8 mouse cellular contexts compared by ENCODE assay signal in genomic region chr3:104758406-104758805, GRCm38 (mm10). TPM values are rescaled to one million over a fixed set of nuclear protein-coding genes. Genes with fewer than 3 reads are reported as not detected.
DNase-seq lines count a peak whose midpoint lies in the region; ATAC-seq and TF ChIP-seq lines count a peak whose summit lies in the region.

No protein-coding gene starts in this region.

- H3K27ac ChIP-seq in embryonic fibroblast, embryonic 13.5 days (ENCODE audit: insufficient read depth, low read length), result no peak overlapping the region
- no peak overlapping the region for H3K27ac ChIP-seq in heart, embryonic 11.5 days (ENCODE audit: low read depth, low read length)
- H3K27ac ChIP-seq in kidney, embryonic 14.5 days (ENCODE audit: low read depth, low read length), result no peak overlapping the region
- no peak overlapping the region for H3K27ac ChIP-seq in liver, embryonic 13.5 days
- no peak overlapping the region for H3K27ac ChIP-seq in neural tube, embryonic 11.5 days (ENCODE audit: low read depth, low read length)

- H3K27me3 ChIP-seq in heart, embryonic 11.5 days (ENCODE audit: control insufficient read depth, insufficient read depth, low read length), result no peaks in the 10 kb centered on the region; the same call in 1 of the 2 replicates
- 0 out of 2 replicates have a peak, but pooled peaks cover 2% of the 10 kb centered on the region for H3K27me3 ChIP-seq in kidney, embryonic 14.5 days (ENCODE audit: control insufficient read depth, insufficient read depth, low read length)
- peaks cover 30% of the 10 kb centered on the region for H3K27me3 ChIP-seq in liver, embryonic 13.5 days
- H3K27me3 ChIP-seq in neural tube, embryonic 11.5 days (ENCODE audit: control insufficient read depth, insufficient read depth, low read length), result no peaks in the 10 kb centered on the region; the same call in 1 of the 2 replicates

- H3K9ac ChIP-seq in heart, embryonic 11.5 days (ENCODE audit: low read depth, low read length), result peak overlapping the region; percentile 72
- H3K9ac ChIP-seq in kidney, embryonic 14.5 days (ENCODE audit: low read depth, low read length), result peak overlapping the region; percentile 56; the same call in 1 of the 2 replicates
- peak overlapping the region; percentile 31; the same call in 1 of the 2 replicates for H3K9ac ChIP-seq in liver, embryonic 13.5 days
- H3K9ac ChIP-seq in neural tube, embryonic 11.5 days (ENCODE audit: low read length), result peak overlapping the region; percentile 45

- H3K4me1 ChIP-seq in embryonic fibroblast, embryonic 13.5 days (ENCODE audit: control insufficient read depth, insufficient read depth, low read length), result no peaks in the 10 kb centered on the region
- H3K4me1 ChIP-seq in heart, embryonic 11.5 days (ENCODE audit: control insufficient read depth, insufficient read depth, low read length), result peaks cover 4% of the 10 kb centered on the region; the same call in 1 of the 2 replicates
- no peaks in the 10 kb centered on the region for H3K4me1 ChIP-seq in kidney, embryonic 14.5 days (ENCODE audit: control insufficient read depth, insufficient read depth, low read length)
- peaks cover 35% of the 10 kb centered on the region for H3K4me1 ChIP-seq in liver, embryonic 13.5 days (replicated peaks)
- no peaks in the 10 kb centered on the region for H3K4me1 ChIP-seq in neural tube, embryonic 11.5 days (ENCODE audit: control insufficient read depth, insufficient read depth, low read length)

- H3K36me3 ChIP-seq in heart, embryonic 11.5 days (ENCODE audit: control insufficient read depth, insufficient read depth, low read length), result no peaks in the 10 kb centered on the region
- H3K36me3 ChIP-seq in kidney, embryonic 14.5 days (ENCODE audit: control insufficient read depth, insufficient read depth, low read length), result no peaks in the 10 kb centered on the region
- H3K36me3 ChIP-seq in liver, embryonic 13.5 days, result no peaks in the 10 kb centered on the region
- H3K36me3 ChIP-seq in neural tube, embryonic 11.5 days (ENCODE audit: control insufficient read depth, insufficient read depth, low read length), result no peaks in the 10 kb centered on the region

- 3% methylated on average over 27 of the region's 27 CpGs for WGBS in heart, embryonic 11.5 days (ENCODE audit: insufficient replicate concordance)
- WGBS in kidney, embryonic 14.5 days, result 2% methylated on average over 27 of the region's 27 CpGs
- 4% methylated on average over 27 of the region's 27 CpGs for WGBS in liver, embryonic 13.5 days (ENCODE audit: insufficient replicate concordance)
- WGBS in neural tube, embryonic 11.5 days, result 2% methylated on average over 27 of the region's 27 CpGs

- ATAC-seq in heart, embryonic 11.5 days (replicated peaks; ENCODE audit: insufficient number of reproducible peaks, low FRiP score, low TSS enrichment), result no peak
- peak; percentile 92 for ATAC-seq in kidney, embryonic 14.5 days (ENCODE audit: low FRiP score, low TSS enrichment)
- ATAC-seq in liver, embryonic 13.5 days (ENCODE audit: low read depth), result peak; percentile 58
- ATAC-seq in neural tube, embryonic 11.5 days (ENCODE audit: insufficient read depth, low FRiP score, low TSS enrichment), result peak; percentile 88

- peak overlapping the region; percentile 76 for H3K4me2 ChIP-seq in heart, embryonic 11.5 days
- H3K4me2 ChIP-seq in kidney, embryonic 14.5 days (replicated peaks; ENCODE audit: low read depth, low read length), result peak overlapping the region; percentile 62
- peak overlapping the region; percentile 66 for H3K4me2 ChIP-seq in liver, embryonic 13.5 days
- H3K4me2 ChIP-seq in neural tube, embryonic 11.5 days (ENCODE audit: low read depth), result peak overlapping the region; percentile 65

- no peaks in the 10 kb centered on the region for H3K9me3 ChIP-seq in heart, embryonic 11.5 days (replicated peaks; ENCODE audit: control insufficient read depth, low read length)
- H3K9me3 ChIP-seq in kidney, embryonic 14.5 days (ENCODE audit: control insufficient read depth, low read length), result no peaks in the 10 kb centered on the region
- H3K9me3 ChIP-seq in liver, embryonic 13.5 days (replicated peaks), result no peaks in the 10 kb centered on the region
- H3K9me3 ChIP-seq in neural tube, embryonic 11.5 days (ENCODE audit: control insufficient read depth, low read length), result no peaks in the 10 kb centered on the region

- no peak overlapping the region for H3K4me3 ChIP-seq in embryonic fibroblast, embryonic 13.5 days (ENCODE audit: insufficient read depth, low read length)
- H3K4me3 ChIP-seq in heart, embryonic 11.5 days (ENCODE audit: low read depth, low read length), result peak overlapping the region; percentile 40
- H3K4me3 ChIP-seq in kidney, embryonic 14.5 days (ENCODE audit: low read length), result peak overlapping the region; percentile 40
- H3K4me3 ChIP-seq in liver, embryonic 13.5 days (replicated peaks), result peak overlapping the region; percentile 46
- H3K4me3 ChIP-seq in neural tube, embryonic 11.5 days (ENCODE audit: low read depth, low read length), result peak overlapping the region; percentile 32

- peak; percentile 31; the same call in 1 of the 2 replicates for TF ChIP-seq POLR2A in embryonic fibroblast, embryonic 13.5 days (IDR thresholded peaks at IDR 0.05; ENCODE audit: low read depth, low read length)

- DNase-seq in CD4-positive helper T cell, adult 2 months (ENCODE audit: low read depth, low spot score), result peak; percentile 79
- peak; percentile 65 for DNase-seq in brain, adult 2 months (ENCODE audit: low read depth, low spot score)
- DNase-seq in liver, embryonic 13.5 days, result peak; percentile 54
- DNase-seq in neural tube, embryonic 11.5 days (ENCODE audit: low spot score), result peak; percentile 88
- DNase-seq in telencephalon, adult 2 months (ENCODE audit: low read depth, low spot score), result peak; percentile 13

- TF ChIP-seq CTCF in embryonic fibroblast, embryonic 13.5 days (IDR thresholded peaks at IDR 0.05; ENCODE audit: borderline replicate concordance, insufficient read depth, low read length), result peak; percentile 61

RNA-seq across cellular contexts. Expression of gene Ppm1j, which starts 22.4 kb away (rescaled TPM):
- 4.7 and 6.3 TPM in 2 replicates for polyA plus RNA-seq in embryonic fibroblast, embryonic 13.5 days (2011; ENCODE audit: insufficient read length, low read depth, missing spikeins)
- 23.5 and 36.9 TPM in 2 replicates for polyA plus RNA-seq in heart, embryonic 11.5 days (2014; fragmentation: Nextera tagmentation; extraction: Ambion mirVana)
- polyA plus RNA-seq in kidney, embryonic 14.5 days (2014; fragmentation: Nextera tagmentation; extraction: Ambion mirVana), result 3.5 and 5.3 TPM in 2 replicates
- 0.37 and 0.59 TPM in 2 replicates for polyA plus RNA-seq in liver, embryonic 13.5 days (2015; fragmentation: Nextera tagmentation; extraction: Ambion mirVana)
- 1.0 and 1.9 TPM in 2 replicates for polyA plus RNA-seq in neural tube, embryonic 11.5 days (2014; fragmentation: Nextera tagmentation; extraction: Ambion mirVana)

RNA-seq across cellular contexts. Expression of gene Fam19a3, which starts 23.2 kb away (rescaled TPM):
- 0.12 and 0.32 TPM in 2 replicates for polyA plus RNA-seq in embryonic fibroblast, embryonic 13.5 days (2011; ENCODE audit: insufficient read length, low read depth, missing spikeins)
- 1.2 and 2.2 TPM in 2 replicates for polyA plus RNA-seq in heart, embryonic 11.5 days (2014; fragmentation: Nextera tagmentation; extraction: Ambion mirVana)
- polyA plus RNA-seq in kidney, embryonic 14.5 days (2014; fragmentation: Nextera tagmentation; extraction: Ambion mirVana), result 0.09 and 0.24 TPM in 2 replicates
- not detected in 2 replicates for polyA plus RNA-seq in liver, embryonic 13.5 days (2015; fragmentation: Nextera tagmentation; extraction: Ambion mirVana)
- polyA plus RNA-seq in neural tube, embryonic 11.5 days (2014; fragmentation: Nextera tagmentation; extraction: Ambion mirVana), result not detected in 2 replicates

RNA-seq across cellular contexts. Expression of gene Rhoc, which starts 29.8 kb away (rescaled TPM):
- polyA plus RNA-seq in embryonic fibroblast, embryonic 13.5 days (2011; ENCODE audit: insufficient read length, low read depth, missing spikeins), result 439 and 560 TPM in 2 replicates
- polyA plus RNA-seq in heart, embryonic 11.5 days (2014; fragmentation: Nextera tagmentation; extraction: Ambion mirVana), result 242 and 272 TPM in 2 replicates
- polyA plus RNA-seq in kidney, embryonic 14.5 days (2014; fragmentation: Nextera tagmentation; extraction: Ambion mirVana), result 110 and 127 TPM in 2 replicates
- polyA plus RNA-seq in liver, embryonic 13.5 days (2015; fragmentation: Nextera tagmentation; extraction: Ambion mirVana), result 19.4 and 21.5 TPM in 2 replicates
- polyA plus RNA-seq in neural tube, embryonic 11.5 days (2014; fragmentation: Nextera tagmentation; extraction: Ambion mirVana), result 104 and 105 TPM in 2 replicates

RNA-seq across cellular contexts. Expression of gene Mov10, which starts 60.0 kb away (rescaled TPM):
- 21.3 and 25.8 TPM in 2 replicates for polyA plus RNA-seq in embryonic fibroblast, embryonic 13.5 days (2011; ENCODE audit: insufficient read length, low read depth, missing spikeins)
- 35.7 and 41.2 TPM in 2 replicates for polyA plus RNA-seq in heart, embryonic 11.5 days (2014; fragmentation: Nextera tagmentation; extraction: Ambion mirVana)
- 36.3 and 51.8 TPM in 2 replicates for polyA plus RNA-seq in kidney, embryonic 14.5 days (2014; fragmentation: Nextera tagmentation; extraction: Ambion mirVana)
- polyA plus RNA-seq in liver, embryonic 13.5 days (2015; fragmentation: Nextera tagmentation; extraction: Ambion mirVana), result 26.2 and 28.7 TPM in 2 replicates
- 17.4 and 22.0 TPM in 2 replicates for polyA plus RNA-seq in neural tube, embryonic 11.5 days (2014; fragmentation: Nextera tagmentation; extraction: Ambion mirVana)

Comparison
In these comparisons a context has a peak if more than half of its experiments do, and no peak if none do; other contexts are left out.
1. DNase-seq: peak in every context shown above with its lines; median percentile 88 in neural tube, embryonic 11.5 days; 79 in CD4-positive helper T cell, adult 2 months; 65 in brain, adult 2 months; 54 in liver, embryonic 13.5 days; 13 in telencephalon, adult 2 months.